Mouse (Mus musculus) inflammation-experienced regulatory T-cells, adult 16 weeks (primary cell): Measurements from ENCODE around the gene Slc31a2. TPM values are rescaled to one million over a fixed set of nuclear protein-coding genes. Genes with fewer than 3 reads are reported as not detected.

Experiments used
- polyA plus RNA-seq: library from polyadenylated mRNA; unstranded; fragments of 100-300 nt; shearing (Covaris generic); gene quantifications from one replicate; pipeline ENCODE4 v1.2.1, GENCODE M21; 2017

Gene Slc31a2
- 20.9 TPM for polyA plus RNA-seq

DNA sequence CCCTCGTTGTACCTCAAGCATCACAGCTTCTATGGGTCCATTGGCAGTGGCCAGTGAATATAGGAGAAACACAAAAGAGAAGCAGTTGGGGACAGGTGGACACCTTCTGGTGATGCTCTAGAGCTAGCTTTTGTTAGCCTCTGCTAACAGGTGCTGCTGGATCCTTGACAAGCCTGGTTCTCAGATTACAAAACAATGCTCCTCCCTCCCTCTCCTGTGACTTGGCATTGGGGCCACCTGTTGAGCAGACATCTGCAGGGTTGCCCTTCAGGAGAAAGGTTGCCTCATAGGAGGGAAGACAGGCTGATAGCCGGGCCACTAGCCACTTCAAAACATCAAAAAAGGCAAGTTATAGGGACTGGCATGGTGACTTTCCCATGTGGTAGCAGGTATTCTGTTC, at the start of gene Slc31a2:
TSS of gene Slc31a2 (plus strand) at position 287 of the 400 bp plus-strand sequence.

DNA sequence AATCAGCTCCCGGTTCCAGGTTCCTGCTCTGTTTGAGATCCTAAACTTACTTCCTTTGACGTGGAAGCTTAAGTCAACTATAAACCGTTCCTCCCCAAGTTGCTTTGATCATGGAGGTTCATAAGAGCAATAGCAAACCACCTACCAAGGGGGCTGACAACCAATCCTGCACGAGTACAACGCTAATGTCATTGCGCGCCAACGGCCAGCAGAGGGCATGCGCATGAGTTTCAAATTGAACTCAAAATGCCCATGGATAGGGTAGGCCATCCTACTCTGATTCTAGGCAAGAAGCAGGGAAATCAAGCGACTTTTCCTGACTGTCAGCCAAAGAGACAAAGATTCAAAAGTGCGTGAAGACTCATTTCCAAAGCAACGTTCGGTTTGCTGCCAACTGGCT, 31.6 kb upstream of the Slc31a2 start, which contains the start of gene Zfp37:
TSS of gene Zfp37 (minus strand) at position 279 of the 400 bp plus-strand sequence.

Other genes starting within 250 kb of the Slc31a2 start
- gene Mup20, start 208.4 kb upstream of the Slc31a2 start, polyA plus RNA-seq = not detected
- gene Mup3, start 175.2 kb upstream of the Slc31a2 start, polyA plus RNA-seq = not detected
- not detected for gene Mup21, start 111.7 kb upstream of the Slc31a2 start, polyA plus RNA-seq
- gene Zfp37, start 31.5 kb upstream of the Slc31a2 start, polyA plus RNA-seq = 0.17 TPM
- gene Fkbp15, start 98.0 kb downstream of the Slc31a2 start, polyA plus RNA-seq = 71.1 TPM
- 10.3 TPM for gene Slc31a1, start 98.2 kb downstream of the Slc31a2 start, polyA plus RNA-seq
- gene Cdc26, start 146.1 kb downstream of the Slc31a2 start, polyA plus RNA-seq = 109 TPM
- 28.3 TPM for gene Prpf4, start 146.2 kb downstream of the Slc31a2 start, polyA plus RNA-seq
- not detected for gene Rnf183, start 172.7 kb downstream of the Slc31a2 start, polyA plus RNA-seq
- gene Wdr31, start 208.3 kb downstream of the Slc31a2 start, polyA plus RNA-seq = 0.84 TPM
- gene Bspry, start 217.5 kb downstream of the Slc31a2 start, polyA plus RNA-seq = 4.7 TPM
- gene Hdhd3, start 240.9 kb downstream of the Slc31a2 start, polyA plus RNA-seq = 3.2 TPM